Comparison of ENCODE assay signal across 18 mouse cellular contexts in genomic region chr5:76389041-76389795, GRCm38 (mm10). TPM values are rescaled to one million over a fixed set of nuclear protein-coding genes. Genes with fewer than 3 reads are reported as not detected.
"Had no signal": no experiment of that assay in that cellular context is flagged by ENCODE, and none has a peak within 500 bp of the region (broad histone marks: within the 10 kb centered on the region; RNA-seq: fewer than 3 reads in every experiment).

No protein-coding gene starts in this region.

- H3K36me3 ChIP-seq: limb, embryonic 13.5 days; midbrain, embryonic 15.5 days; neural tube, embryonic 13.5 days had no signal

- DNase-seq: kidney, adult 18-20 months; kidney, postnatal 10 days; kidney, postnatal 4 days; left cerebral cortex, postnatal 4 days; lung, adult 2 months; lung, postnatal 10 days; lung, postnatal 4 days; right cerebral cortex, postnatal 25 days; thymus, adult 18-20 months; thymus, postnatal 36 days had no signal

- H3K9ac ChIP-seq: limb, embryonic 13.5 days; liver, embryonic 14.5 days; midbrain, embryonic 15.5 days; neural tube, embryonic 13.5 days had no signal

- H3K4me3 ChIP-seq: limb, embryonic 13.5 days; megakaryocyte, embryonic 14.5 days; midbrain, embryonic 15.5 days; neural tube, embryonic 13.5 days had no signal

- H3K27me3 ChIP-seq: limb, embryonic 13.5 days; midbrain, embryonic 15.5 days; neural tube, embryonic 13.5 days had no signal

- H3K4me2 ChIP-seq: limb, embryonic 13.5 days; midbrain, embryonic 11.5 days; midbrain, embryonic 15.5 days; neural tube, embryonic 13.5 days had no signal

- H3K27ac ChIP-seq: limb, embryonic 13.5 days; liver, embryonic 14.5 days; midbrain, embryonic 15.5 days; neural tube, embryonic 13.5 days had no signal

- ATAC-seq: midbrain, embryonic 15.5 days had no signal

- H3K4me1 ChIP-seq: limb, embryonic 13.5 days; megakaryocyte, embryonic 14.5 days; midbrain, embryonic 15.5 days; neural tube, embryonic 13.5 days had no signal

- H3K9me3 ChIP-seq: limb, embryonic 13.5 days; megakaryocyte, embryonic 14.5 days; midbrain, embryonic 15.5 days; neural tube, embryonic 13.5 days had no signal

RNA-seq across cellular contexts. Expression of gene Nmu, which starts 25.6 kb away (rescaled TPM):
- polyA plus RNA-seq: liver, adult 2 months; liver, embryonic 14.5 days had no signal

RNA-seq across cellular contexts. Expression of gene Pdcl2, which starts 58.3 kb away (rescaled TPM):
- polyA plus RNA-seq: kidney, embryonic 14.5 days; limb, embryonic 13.5 days; liver, adult 2 months; liver, embryonic 14.5 days; lung, adult 2 months; midbrain, embryonic 11.5 days; midbrain, embryonic 15.5 days; neural tube, embryonic 13.5 days had no signal
